Mouse (Mus musculus): Measurements from ENCODE around the gene Cacna1c.

GRCm38 (mm10) chr6:119095081-119095480 lies 101.1 kb downstream of the Cacna1c start:
- no peak for TF ChIP-seq CTCF (IDR thresholded peaks at IDR 0.05; ENCODE audit: low read depth)
- TF ChIP-seq EP300 (optimal IDR thresholded peaks at IDR 0.05), result no peak
